Mouse (Mus musculus) embryonic facial prominence, embryonic 15.5 days (tissue): ENCODE results near the gene Map2k6. TPM values are rescaled to one million over a fixed set of nuclear protein-coding genes. Genes with fewer than 3 reads are reported as not detected.

Experiments
- ATAC-seq: fragments of 200-750 bp; cut with Nextera tagmentation; 2 replicates; pipeline ENCODE4 v1.8.0; 2017; ENCODE audit warnings: low read depth, moderate TSS enrichment; ENCODE audit not compliant: insufficient number of reproducible peaks, low FRiP score, low TSS enrichment
- H3K27ac ChIP-seq: fragments of 300-500 bp; sonication (generic); replicated peaks from 2 replicates; pipeline ENCODE4 v1.5.1; 2015; ENCODE audit warnings: mild to moderate bottlenecking, inconsistent platforms
- H3K27me3 ChIP-seq: fragments of 300-500 bp; sonication (generic); 2 replicates; pipeline ENCODE4 v1.6.1; 2015; ENCODE audit warnings: inconsistent platforms
- H3K36me3 ChIP-seq: fragments of 300-500 bp; sonication (generic); 2 replicates; pipeline ENCODE4 v1.6.1; 2015; ENCODE audit warnings: mild to moderate bottlenecking, inconsistent platforms
- H3K4me1 ChIP-seq: fragments of 300-500 bp; sonication (generic); 2 replicates; pipeline ENCODE4 v1.6.1; 2015; ENCODE audit warnings: inconsistent platforms
- H3K4me2 ChIP-seq: fragments of 300-500 bp; sonication (generic); replicated peaks from 2 replicates; pipeline ENCODE4 v1.6.1; 2015; ENCODE audit warnings: mild to moderate bottlenecking, inconsistent platforms
- H3K4me3 ChIP-seq: fragments of 300-500 bp; sonication (generic); replicated peaks from 2 replicates; pipeline ENCODE4 v1.5.1; 2015; ENCODE audit warnings: mild to moderate bottlenecking, inconsistent platforms
- H3K9ac ChIP-seq: fragments of 300-500 bp; sonication (generic); 2 replicates; pipeline ENCODE4 v1.6.1; 2015; ENCODE audit warnings: inconsistent platforms
- H3K9me3 ChIP-seq: fragments of 300-500 bp; sonication (generic); replicated peaks from 2 replicates; pipeline ENCODE4 v1.6.1; 2016; ENCODE audit warnings: inconsistent platforms
- WGBS: fragments of 180-500 bp; shearing (Covaris S2); methylation state at CpG from one replicate; pipeline ENCODE4 v1.1.7; 2015; 5-methylcytosine and 5-hydroxymethylcytosine counted together
- polyA plus RNA-seq: library from polyadenylated mRNA; unstranded; fragments of >200 nt; fragmentation: Nextera tagmentation; extraction: Ambion mirVana; gene quantifications from 2 replicates; pipeline ENCODE4 v1.2.1, GENCODE M21; 2015

Map2k6 gene
- polyA plus RNA-seq, 1 experiment from 2014 or later: 19.4 TPM

GRCm38 (mm10) chr11:110536533-110536932 lies 137.6 kb downstream of the Map2k6 start:
- Histone ChIP-seq H3K9ac (no peak overlapping the region), H3K9me3 (no peaks in the 10 kb centered on the region), H3K27me3 (no peaks in the 10 kb centered on the region), H3K4me3 (no peak overlapping the region), H3K4me1 (no peaks in the 10 kb centered on the region), H3K36me3 (no peaks in the 10 kb centered on the region), H3K27ac (no peak overlapping the region), H3K4me2 (no peak overlapping the region)
- ATAC-seq: no peak
- WGBS: 92% methylated on average over 2 of the region's 2 CpGs

GRCm38 (mm10) chr11:110537602-110538001 lies 138.7 kb downstream of the Map2k6 start:
- Histone ChIP-seq H3K4me2 (peak overlapping the region; percentile 37), H3K9me3 (no peaks in the 10 kb centered on the region), H3K4me1 (no peaks in the 10 kb centered on the region), H3K9ac (no peak overlapping the region), H3K27me3 (no peaks in the 10 kb centered on the region), H3K36me3 (no peaks in the 10 kb centered on the region), H3K4me3 (peak overlapping the region; percentile 22; the same call in 1 of the 2 replicates), H3K27ac (no peak overlapping the region)
- ATAC-seq: no peak
- WGBS: 6% methylated on average over 15 of the region's 15 CpGs

GRCm38 (mm10) chr11:110538206-110538605 lies 139.3 kb downstream of the Map2k6 start:
- Histone ChIP-seq H3K9ac (no peak overlapping the region), H3K27ac (no peak overlapping the region), H3K36me3 (no peaks in the 10 kb centered on the region), H3K4me3 (no peak overlapping the region), H3K9me3 (no peaks in the 10 kb centered on the region), H3K4me1 (no peaks in the 10 kb centered on the region), H3K27me3 (no peaks in the 10 kb centered on the region), H3K4me2 (no peak overlapping the region)
- WGBS: 66% methylated on average over 10 of the region's 10 CpGs
- no peak for ATAC-seq

- H3K27me3 ChIP-seq: no peaks in the 10 kb centered on the region
- no peak for ATAC-seq
- H3K4me2 ChIP-seq: no peak overlapping the region
- 78% methylated on average over 4 of the region's 4 CpGs for WGBS
- H3K27ac ChIP-seq: no peak overlapping the region
- no peak overlapping the region for H3K4me3 ChIP-seq
- no peaks in the 10 kb centered on the region for H3K9me3 ChIP-seq
- no peaks in the 10 kb centered on the region for H3K36me3 ChIP-seq
- no peaks in the 10 kb centered on the region for H3K4me1 ChIP-seq
- no peak overlapping the region for H3K9ac ChIP-seq
Measured at GRCm38 (mm10) chr11:110541933-110542332, 143.0 kb downstream of the Map2k6 start.

- no peak for ATAC-seq
- H3K4me1 ChIP-seq: no peaks in the 10 kb centered on the region
- no peaks in the 10 kb centered on the region for H3K9me3 ChIP-seq
- no peaks in the 10 kb centered on the region for H3K36me3 ChIP-seq
- 75% methylated on average over 11 of the region's 11 CpGs for WGBS
- no peak overlapping the region for H3K27ac ChIP-seq
- no peak overlapping the region for H3K4me3 ChIP-seq
- no peaks in the 10 kb centered on the region for H3K27me3 ChIP-seq
- no peak overlapping the region for H3K4me2 ChIP-seq
- no peak overlapping the region for H3K9ac ChIP-seq
Measured at GRCm38 (mm10) chr11:110544419-110545210, 145.7 kb downstream of the Map2k6 start.

GRCm38 (mm10) chr11:110545416-110545815 lies 146.5 kb downstream of the Map2k6 start:
- Histone ChIP-seq H3K36me3 (no peaks in the 10 kb centered on the region), H3K9me3 (no peaks in the 10 kb centered on the region), H3K4me1 (no peaks in the 10 kb centered on the region), H3K27me3 (no peaks in the 10 kb centered on the region), H3K4me3 (no peak overlapping the region), H3K4me2 (no peak overlapping the region), H3K9ac (no peak overlapping the region), H3K27ac (no peak overlapping the region)
- no peak for ATAC-seq
- WGBS: 53% methylated on average over 3 of the region's 3 CpGs

GRCm38 (mm10) chr11:110551471-110551967 lies 152.6 kb downstream of the Map2k6 start:
- 62% methylated on average over 12 of the region's 12 CpGs for WGBS
- no peaks in the 10 kb centered on the region for H3K9me3 ChIP-seq
- H3K4me3 ChIP-seq: no peak overlapping the region
- no peaks in the 10 kb centered on the region for H3K36me3 ChIP-seq
- no peak overlapping the region for H3K27ac ChIP-seq
- H3K4me2 ChIP-seq: no peak overlapping the region
- no peaks in the 10 kb centered on the region for H3K4me1 ChIP-seq
- no peak overlapping the region for H3K9ac ChIP-seq
- no peak for ATAC-seq
- no peaks in the 10 kb centered on the region for H3K27me3 ChIP-seq

- ATAC-seq: no peak
- 84% methylated on average over 12 of the region's 12 CpGs for WGBS
- no peaks in the 10 kb centered on the region for H3K27me3 ChIP-seq
- no peak overlapping the region for H3K27ac ChIP-seq
- H3K36me3 ChIP-seq: no peaks in the 10 kb centered on the region
- no peak overlapping the region for H3K4me2 ChIP-seq
- no peak overlapping the region for H3K4me3 ChIP-seq
- no peak overlapping the region for H3K9ac ChIP-seq
- H3K4me1 ChIP-seq: no peaks in the 10 kb centered on the region
- no peaks in the 10 kb centered on the region for H3K9me3 ChIP-seq
Measured at GRCm38 (mm10) chr11:110562320-110563081, 163.6 kb downstream of the Map2k6 start.

GRCm38 (mm10) chr11:110563272-110563671 lies 164.3 kb downstream of the Map2k6 start:
- Histone ChIP-seq H3K9ac (no peak overlapping the region), H3K4me2 (no peak overlapping the region), H3K4me3 (no peak overlapping the region), H3K4me1 (no peaks in the 10 kb centered on the region), H3K27ac (no peak overlapping the region), H3K27me3 (no peaks in the 10 kb centered on the region), H3K9me3 (no peaks in the 10 kb centered on the region), H3K36me3 (no peaks in the 10 kb centered on the region)
- no peak for ATAC-seq
- 54% methylated on average over 12 of the region's 12 CpGs for WGBS

- Histone ChIP-seq H3K4me2 (no peak overlapping the region), H3K27ac (no peak overlapping the region), H3K4me3 (no peak overlapping the region), H3K4me1 (no peaks in the 10 kb centered on the region), H3K9ac (no peak overlapping the region), H3K36me3 (no peaks in the 10 kb centered on the region), H3K27me3 (no peaks in the 10 kb centered on the region), H3K9me3 (no peaks in the 10 kb centered on the region)
- 70% methylated on average over 10 of the region's 10 CpGs for WGBS
- no peak for ATAC-seq
Measured at GRCm38 (mm10) chr11:110563801-110564200, 164.9 kb downstream of the Map2k6 start.

- ATAC-seq: no peak
- H3K4me3 ChIP-seq: no peak overlapping the region
- no peaks in the 10 kb centered on the region for H3K4me1 ChIP-seq
- no peaks in the 10 kb centered on the region for H3K27me3 ChIP-seq
- no peaks in the 10 kb centered on the region for H3K9me3 ChIP-seq
- no peak overlapping the region for H3K27ac ChIP-seq
- H3K36me3 ChIP-seq: no peaks in the 10 kb centered on the region
- WGBS: 84% methylated on average over 7 of the region's 7 CpGs
- H3K9ac ChIP-seq: no peak overlapping the region
- H3K4me2 ChIP-seq: no peak overlapping the region
Measured at GRCm38 (mm10) chr11:110566307-110566706, 167.4 kb downstream of the Map2k6 start.
